7 mouse cellular contexts compared by ENCODE assay signal in the genomic region with DNA sequence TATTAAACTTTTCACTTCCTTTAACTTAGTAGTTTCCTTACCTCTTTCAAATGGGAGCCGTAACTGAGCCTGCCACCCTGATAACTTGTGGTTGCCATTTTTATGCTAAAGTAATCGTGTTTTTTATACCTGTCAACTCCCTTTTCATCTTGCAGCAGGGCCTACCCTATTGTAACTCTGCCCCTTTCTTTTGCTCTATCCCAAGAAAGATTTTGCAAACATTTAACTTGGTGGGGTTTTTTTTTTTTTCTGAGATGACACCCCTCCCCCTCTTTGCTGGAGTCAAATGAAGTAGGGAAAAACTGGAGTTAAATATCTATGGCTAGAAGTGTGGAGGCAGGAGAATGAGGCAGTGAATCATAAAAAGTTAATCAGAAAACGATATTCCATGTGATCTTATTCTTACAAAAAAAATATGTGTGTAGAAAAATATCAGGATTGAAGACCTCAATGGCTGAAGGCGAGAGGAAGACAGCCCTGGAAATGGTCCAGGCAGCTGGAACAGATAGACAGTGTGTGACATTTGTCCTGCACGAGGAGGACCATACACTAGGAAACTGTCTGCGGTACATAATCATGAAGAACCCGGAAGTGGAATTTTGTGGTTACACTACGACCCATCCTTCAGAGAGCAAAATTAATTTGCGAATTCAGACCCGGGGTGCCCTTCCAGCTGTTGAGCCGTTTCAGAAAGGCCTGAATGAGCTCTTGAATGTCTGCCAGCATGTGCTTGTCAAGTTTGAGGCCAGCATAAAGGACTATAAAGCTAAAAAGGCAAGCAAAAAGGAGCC. TPM values are rescaled to one million over a fixed set of nuclear protein-coding genes. Genes with fewer than 3 reads are reported as not detected.
DNase-seq lines count a peak whose midpoint lies in the region; ATAC-seq lines count a peak whose summit lies in the region.

No protein-coding gene starts in this region.

- DNase-seq in kidney, postnatal 14 days = peak; percentile 69
- no peak for DNase-seq in thymus, adult 18-20 months

- WGBS in forebrain, embryonic 13.5 days = 52% methylated on average over 11 of the region's 11 CpGs
- WGBS in neural tube, embryonic 14.5 days = 55% methylated on average over 11 of the region's 11 CpGs

- peak overlapping the region; percentile 89 for H3K4me2 ChIP-seq in forebrain, embryonic 13.5 days
- H3K4me2 ChIP-seq in neural tube, embryonic 14.5 days (ENCODE audit: low read depth, low read length) = peak overlapping the region; percentile 94

- H3K4me3 ChIP-seq in megakaryocyte, embryonic 14.5 days (replicated peaks) = peak overlapping the region; percentile 96
- H3K4me3 ChIP-seq in forebrain, embryonic 13.5 days = peak overlapping the region; percentile 79
- H3K4me3 ChIP-seq in neural tube, embryonic 14.5 days (ENCODE audit: low read depth, low read length) = peak overlapping the region; percentile 77

- peaks cover 50% of the 10 kb centered on the region for H3K4me1 ChIP-seq in megakaryocyte, embryonic 14.5 days
- H3K4me1 ChIP-seq in forebrain, embryonic 13.5 days = peaks cover 21% of the 10 kb centered on the region
- H3K4me1 ChIP-seq in neural tube, embryonic 14.5 days (ENCODE audit: control insufficient read depth, insufficient read depth, low read length) = peaks cover 14% of the 10 kb centered on the region

- H3K27ac ChIP-seq in forebrain, embryonic 13.5 days = no peak overlapping the region
- no peak overlapping the region for H3K27ac ChIP-seq in neural tube, embryonic 14.5 days (ENCODE audit: low read depth, low read length)

- H3K36me3 ChIP-seq in megakaryocyte, embryonic 14.5 days (replicated peaks; ENCODE audit: low read length) = peaks cover 41% of the 10 kb centered on the region
- H3K36me3 ChIP-seq in forebrain, embryonic 13.5 days (ENCODE audit: poor library complexity, severe bottlenecking) = peaks cover 14% of the 10 kb centered on the region; the same call in 1 of the 2 replicates
- no peaks in the 10 kb centered on the region for H3K36me3 ChIP-seq in neural tube, embryonic 14.5 days (ENCODE audit: control insufficient read depth, insufficient read depth, low read length)

- H3K27me3 ChIP-seq in megakaryocyte, embryonic 14.5 days (replicated peaks) = no peaks in the 10 kb centered on the region
- no peaks in the 10 kb centered on the region for H3K27me3 ChIP-seq in forebrain, embryonic 13.5 days
- no peaks in the 10 kb centered on the region for H3K27me3 ChIP-seq in neural tube, embryonic 14.5 days (ENCODE audit: control insufficient read depth, insufficient read depth, low read length)

- no peaks in the 10 kb centered on the region for H3K9me3 ChIP-seq in megakaryocyte, embryonic 14.5 days
- no peaks in the 10 kb centered on the region for H3K9me3 ChIP-seq in forebrain, embryonic 13.5 days (replicated peaks)
- no peaks in the 10 kb centered on the region for H3K9me3 ChIP-seq in neural tube, embryonic 14.5 days (ENCODE audit: control insufficient read depth, low read length)

- peak overlapping the region; percentile 85 for H3K9ac ChIP-seq in forebrain, embryonic 13.5 days
- peak overlapping the region; percentile 59; the same call in 1 of the 2 replicates for H3K9ac ChIP-seq in neural tube, embryonic 14.5 days (replicated peaks; ENCODE audit: low read depth, low read length)

- ATAC-seq in megakaryocyte, adult 5-6 weeks (ENCODE audit: poor library complexity, severe bottlenecking) = no peak
- ATAC-seq in forebrain, embryonic 13.5 days = no peak
- ATAC-seq in neural tube, embryonic 14.5 days (ENCODE audit: low read depth) = no peak
- ATAC-seq in megakaryocyte-erythroid progenitor cell, adult 5-6 weeks (replicated peaks; ENCODE audit: low FRiP score, low TSS enrichment, poor library complexity, severe bottlenecking) = no peak

RNA-seq across cellular contexts. Expression of a gene that starts 1.5 kb away (rescaled TPM):
- polyA plus RNA-seq in megakaryocyte, embryonic 14.5 days (2012; ENCODE audit: insufficient read depth, low replicate concordance) = 78.9 and 100 TPM in 2 replicates
- 126 and 134 TPM in 2 replicates for total RNA-seq in megakaryocyte, adult 5-6 weeks (2015)
- 107 and 113 TPM in 2 replicates for total RNA-seq in megakaryocyte, adult 5-6 weeks (2017)
- polyA plus RNA-seq in forebrain, embryonic 13.5 days (2015; fragmentation: Nextera tagmentation; extraction: Ambion mirVana) = 105 and 118 TPM in 2 replicates
- polyA plus RNA-seq in neural tube, embryonic 14.5 days (2014; fragmentation: Nextera tagmentation; extraction: Ambion mirVana) = 101 and 108 TPM in 2 replicates
- 145 and 195 TPM in 2 replicates for total RNA-seq in megakaryocyte-erythroid progenitor cell, adult 5-6 weeks (2014; fragmentation: Nextera tagmentation)
- total RNA-seq in megakaryocyte-erythroid progenitor cell, adult 5-6 weeks (2017) = 149 and 191 TPM in 2 replicates

RNA-seq across cellular contexts. Expression of a gene that starts 1.9 kb away (rescaled TPM):
- polyA plus RNA-seq in megakaryocyte, embryonic 14.5 days (2012; ENCODE audit: insufficient read depth, low replicate concordance) = 4.1 and 5.7 TPM in 2 replicates
- 5.0 and 6.8 TPM in 2 replicates for total RNA-seq in megakaryocyte, adult 5-6 weeks (2015)
- total RNA-seq in megakaryocyte, adult 5-6 weeks (2017) = 9.7 and 10.4 TPM in 2 replicates
- 4.7 and 5.6 TPM in 2 replicates for polyA plus RNA-seq in forebrain, embryonic 13.5 days (2015; fragmentation: Nextera tagmentation; extraction: Ambion mirVana)
- 3.9 and 6.6 TPM in 2 replicates for polyA plus RNA-seq in neural tube, embryonic 14.5 days (2014; fragmentation: Nextera tagmentation; extraction: Ambion mirVana)
- total RNA-seq in megakaryocyte-erythroid progenitor cell, adult 5-6 weeks (2014; fragmentation: Nextera tagmentation) = 7.2 and 7.6 TPM in 2 replicates
- 3.3 and 7.9 TPM in 2 replicates for total RNA-seq in megakaryocyte-erythroid progenitor cell, adult 5-6 weeks (2017)
